Mouse (Mus musculus) liver, embryonic 13.5 days (tissue): ENCODE measurements around the gene Btbd7. TPM values are rescaled to one million over a fixed set of nuclear protein-coding genes. Genes with fewer than 3 reads are reported as not detected.

ENCODE experiments used
- ATAC-seq: fragments of 200-750 bp; cut with Nextera tagmentation; 2 replicates; pipeline ENCODE4 v1.8.0; 2017; ENCODE audit warnings: low read depth, mild to moderate bottlenecking, moderate number of reproducible peaks, moderate library complexity
- DNase-seq: peaks from one replicate; pipeline ENCODE4 v3.0.0; 2022
- H3K27ac ChIP-seq: fragments of 300-500 bp; sonication (generic); 2 replicates; pipeline ENCODE4 v1.5.1; 2015; ENCODE audit warnings: moderate library complexity, mild to moderate bottlenecking, inconsistent platforms
- H3K27me3 ChIP-seq: fragments of 300-500 bp; sonication (generic); 2 replicates; pipeline ENCODE4 v1.6.1; 2015; ENCODE audit warnings: mild to moderate bottlenecking, inconsistent platforms
- H3K36me3 ChIP-seq: fragments of 300-500 bp; sonication (generic); 2 replicates; pipeline ENCODE4 v1.6.1; 2015; ENCODE audit warnings: mild to moderate bottlenecking, inconsistent platforms
- H3K4me1 ChIP-seq: fragments of 300-500 bp; sonication (generic); replicated peaks from 2 replicates; pipeline ENCODE4 v1.6.1; 2015; ENCODE audit warnings: inconsistent platforms
- H3K4me2 ChIP-seq: fragments of 300-500 bp; sonication (generic); 2 replicates; pipeline ENCODE4 v1.6.1; 2015; ENCODE audit warnings: inconsistent platforms, mild to moderate bottlenecking, moderate library complexity
- H3K4me3 ChIP-seq: fragments of 300-500 bp; sonication (generic); replicated peaks from 2 replicates; pipeline ENCODE4 v1.5.1; 2015; ENCODE audit warnings: mild to moderate bottlenecking, inconsistent platforms
- H3K9ac ChIP-seq: fragments of 300-500 bp; sonication (generic); 2 replicates; pipeline ENCODE4 v1.6.1; 2015; ENCODE audit warnings: mild to moderate bottlenecking, inconsistent platforms
- H3K9me3 ChIP-seq: fragments of 300-500 bp; sonication (generic); replicated peaks from 2 replicates; pipeline ENCODE4 v1.6.1; 2016; ENCODE audit warnings: inconsistent platforms
- whole genome bisulfite sequencing: fragments of 180-500 bp; shearing (Covaris S2); methylation state at CpG from one replicate; pipeline ENCODE4 v1.1.7; 2015; ENCODE audit not compliant: insufficient replicate concordance; 5-methylcytosine and 5-hydroxymethylcytosine counted together
- polyA plus RNA-seq: library from polyadenylated mRNA; unstranded; fragments of >200 nt; fragmentation: Nextera tagmentation; extraction: Ambion mirVana; gene quantifications from 2 replicates; pipeline ENCODE4 v1.2.1, GENCODE M21; 2015

Btbd7 gene
- polyA plus RNA-seq, 1 experiment from 2014 or later, result 4.0 TPM

DNA sequence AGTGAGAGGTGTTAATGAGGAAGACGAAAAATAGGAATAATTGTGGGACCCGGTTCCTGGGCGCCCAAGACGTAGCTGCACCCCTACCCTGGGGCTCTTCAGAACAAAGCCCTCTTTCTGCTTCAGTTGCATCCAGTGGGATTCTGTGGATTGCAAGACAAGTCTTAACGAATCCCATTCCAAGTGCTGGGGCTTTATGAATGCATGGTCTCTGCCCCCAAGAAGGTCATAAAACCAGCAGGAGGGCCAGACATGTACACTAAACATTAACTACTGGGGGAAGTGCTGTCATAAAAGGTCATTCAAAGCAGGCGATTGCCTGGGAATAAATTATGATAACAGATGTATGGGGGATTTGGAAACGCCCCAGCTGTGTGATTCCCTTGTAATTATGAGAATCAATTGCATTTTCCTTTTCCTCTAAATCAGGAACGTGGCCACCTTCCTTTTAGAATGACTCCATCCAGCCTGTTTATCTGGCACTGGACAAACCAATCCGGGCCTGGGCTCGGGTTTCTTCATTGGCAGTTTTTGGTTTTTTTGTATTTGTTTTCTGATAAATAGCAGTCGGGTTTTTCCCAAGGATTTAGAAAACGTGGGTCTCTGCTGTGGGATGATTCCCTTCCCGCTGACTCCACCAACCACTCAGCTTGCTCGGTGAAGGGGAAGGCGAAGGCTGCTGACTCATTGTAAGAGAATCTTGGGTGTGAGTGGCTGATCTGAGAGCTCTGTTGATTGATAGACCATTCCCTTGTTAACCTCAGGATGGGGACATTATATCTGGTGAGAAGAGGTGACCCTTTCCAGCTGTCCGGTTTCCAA is 147.3 kb downstream of the Btbd7 start:
- peak; percentile 5; the same call in 1 of the 2 replicates for ATAC-seq
- Histone ChIP-seq H3K36me3 (no peaks in the 10 kb centered on the region), H3K4me2 (peak overlapping the region; percentile 60), H3K9ac (no peak overlapping the region), H3K27me3 (no peaks in the 10 kb centered on the region), H3K4me3 (0 out of 2 replicates have a peak overlapping the region, but pooled peaks have one; percentile 26), H3K9me3 (no peaks in the 10 kb centered on the region), H3K27ac (no peak overlapping the region), H3K4me1 (peaks cover 36% of the 10 kb centered on the region)
- 47% methylated on average over 16 of the region's 16 CpGs for WGBS
- DNase-seq, result no peak

Other genes with a start within 250 kb of the Btbd7 start
- 3.0 and 3.3 TPM in 2 replicates for gene Itpk1, start 173.5 kb downstream of the Btbd7 start, polyA plus RNA-seq
- gene Moap1, start 134.8 kb downstream of the Btbd7 start, polyA plus RNA-seq, result 8.4 and 9.0 TPM in 2 replicates
- 8.8 and 9.2 TPM in 2 replicates for gene Tmem251, start 134.7 kb downstream of the Btbd7 start, polyA plus RNA-seq
- gene Gm28051, start 120.7 kb downstream of the Btbd7 start, polyA plus RNA-seq, result not detected in 2 replicates
- gene Gon7, start 120.7 kb downstream of the Btbd7 start, polyA plus RNA-seq, result 16.6 and 20.1 TPM in 2 replicates
- gene Ubr7, start 120.5 kb downstream of the Btbd7 start, polyA plus RNA-seq, result 24.7 and 29.0 TPM in 2 replicates
- gene Gm20604, start 119.8 kb downstream of the Btbd7 start, polyA plus RNA-seq, result 11.0 and 11.3 TPM in 2 replicates
- not detected in 2 replicates for gene Cox8c, start 20.8 kb upstream of the Btbd7 start, polyA plus RNA-seq
- 0.08 and 0.13 TPM in 2 replicates for gene Unc79, start 70.4 kb upstream of the Btbd7 start, polyA plus RNA-seq